Mouse (Mus musculus) olfactory bulb, adult 2 months (tissue): ENCODE measurements around the gene Cryab.

Experiments
- CTCF ChIP-seq: fragments of 200-500 bp; IDR thresholded peaks from 2 replicates; pipeline ENCODE4 v1.5.1; 2012; ENCODE audit warnings: low read depth, mild to moderate bottlenecking, low read length, moderate library complexity; ENCODE audit not compliant: insufficient read depth
- POLR2A ChIP-seq: fragments of 200-500 bp; IDR thresholded peaks from 2 replicates; pipeline ENCODE4 v1.6.1; 2012; ENCODE audit warnings: mild to moderate bottlenecking, low read depth, low read length, moderate library complexity; ENCODE audit not compliant: insufficient read depth

DNA sequence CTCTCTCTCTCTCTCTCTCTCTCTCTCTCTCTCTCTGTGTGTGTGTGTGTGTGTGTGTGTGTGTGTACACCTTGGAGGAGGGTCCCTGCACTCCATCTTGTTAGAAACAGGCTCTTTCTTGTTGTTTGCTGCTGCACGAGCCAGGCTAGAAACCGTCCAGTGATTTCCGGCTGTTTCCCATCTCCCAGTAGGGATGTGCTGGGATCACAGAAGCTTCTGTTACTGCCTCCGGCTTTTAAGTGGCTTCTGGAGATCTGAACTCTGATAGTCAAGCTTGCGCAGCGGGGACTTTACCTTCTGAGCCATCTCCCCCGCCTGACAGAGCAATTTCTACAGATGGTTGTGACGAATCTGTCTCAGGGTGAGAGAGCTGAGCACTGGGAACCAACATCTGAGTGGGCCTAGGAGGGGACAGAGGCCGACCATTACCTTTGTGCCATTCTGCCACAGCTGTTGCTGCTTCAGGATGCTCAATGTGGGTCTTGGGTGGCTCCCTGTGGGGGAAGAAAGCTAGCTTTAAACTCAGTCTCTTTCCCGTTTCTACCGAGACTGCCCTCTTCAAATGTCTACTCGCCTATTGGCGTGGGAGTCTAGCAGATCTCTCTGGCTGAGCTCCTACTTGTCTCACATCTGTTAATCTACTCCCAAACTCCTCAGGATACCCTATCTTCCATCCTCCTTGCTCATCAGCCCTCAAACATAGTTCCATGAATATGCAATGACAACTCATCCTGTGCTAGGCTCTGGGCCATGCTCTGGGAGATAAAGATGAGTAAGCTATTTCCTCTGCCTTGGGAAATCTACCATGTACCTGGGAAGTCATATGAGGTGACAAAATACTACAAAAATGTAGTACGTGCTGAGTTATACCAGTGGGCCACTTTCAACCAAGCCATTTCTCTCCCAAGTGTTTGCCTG is 10.0 kb upstream of the Cryab start:
- TF ChIP-seq POLR2A (no peak), CTCF (no peak)
